Mouse (Mus musculus) sigmoid colon, adult 10 weeks (tissue): Measurements from ENCODE around the gene Col4a1. TPM values are rescaled to one million over a fixed set of nuclear protein-coding genes. Genes with fewer than 3 reads are reported as not detected.

Source experiments
- polyA plus RNA-seq: library from polyadenylated mRNA; stranded (reverse); fragments of 350-450 nt; fragmentation: Illumina TruSeq; extraction: RNeasy Lipid Tissue Mini Kit (QIAGEN cat#74804); gene quantifications from one replicate; pipeline ENCODE4 v1.2.3, GENCODE M21; 2014; ENCODE audit warnings: low read depth, low replicate concordance

The Col4a1 gene
- 34.5 TPM for polyA plus RNA-seq

GRCm38 (mm10) chr8:11312349-11313175 lies at the start of gene Col4a1, which contains the start of gene Col4a2:
Gene Col4a1 (minus strand): TSS chr8:11312826.
Gene Col4a2 (plus strand): TSS chr8:11312805.

Other genes starting within 250 kb of the Col4a1 start
- gene Col4a2, start within 50 bp of the Col4a1 start, polyA plus RNA-seq: 2.2 TPM
- gene Rab20, start 165.9 kb upstream of the Col4a1 start, polyA plus RNA-seq: 5.1 TPM
- gene Naxd, start 184.7 kb upstream of the Col4a1 start, polyA plus RNA-seq: 14.4 TPM
- 11.7 TPM for gene Cars2, start 238.0 kb upstream of the Col4a1 start, polyA plus RNA-seq
- gene Ing1, start 242.7 kb upstream of the Col4a1 start, polyA plus RNA-seq: 38.8 TPM